Mouse (Mus musculus): ENCODE data around the gene Rock2. TPM values are rescaled to one million over a fixed set of nuclear protein-coding genes. Genes with fewer than 3 reads are reported as not detected.

Rock2 gene
- polyA plus RNA-seq, 1 experiment from 2014 or later: 19.6 TPM

DNA sequence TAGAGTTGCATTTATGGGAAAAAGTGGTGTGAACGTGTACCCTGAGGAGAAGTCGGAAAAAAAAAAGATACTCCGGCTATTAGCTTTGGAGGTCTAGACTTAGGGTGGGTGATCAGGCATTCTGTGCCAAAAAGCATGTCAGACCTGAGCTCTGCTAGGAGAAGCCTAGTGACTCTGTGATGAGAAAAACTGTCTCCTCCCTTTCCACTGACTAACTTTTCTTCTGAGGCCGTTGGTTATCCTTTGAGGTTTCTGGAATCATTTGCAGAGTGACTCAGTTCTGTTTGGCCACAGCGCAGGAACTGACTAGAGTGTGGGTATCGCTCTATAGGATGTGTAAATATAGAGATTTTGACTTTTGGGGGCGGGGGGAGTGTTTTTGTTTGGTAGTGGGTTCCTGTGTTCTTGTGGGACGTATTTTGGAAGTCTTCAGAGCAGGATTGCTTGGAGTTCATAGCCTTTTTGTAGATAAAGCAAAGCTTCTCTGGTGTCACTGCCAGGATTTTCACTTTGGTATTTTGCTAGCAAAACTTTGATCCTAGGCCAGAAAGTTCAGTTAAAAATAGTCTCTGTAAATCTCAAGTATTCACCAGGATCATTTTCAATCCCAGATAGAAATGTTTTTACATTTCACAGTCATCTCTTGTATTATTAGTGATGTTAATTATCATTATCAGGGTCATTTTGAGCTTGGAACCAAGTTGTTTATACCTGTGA, 1.5 kb downstream of the Rock2 start:
- no peaks in the 10 kb centered on the region for H3K9me3 ChIP-seq
- no peaks in the 10 kb centered on the region for H3K36me3 ChIP-seq
- H3K27ac ChIP-seq: peak overlapping the region; percentile 98
- 14% methylated on average over 8 of the region's 8 CpGs for WGBS
- no peak for DNase-seq (ENCODE audit: low spot score)
- peak overlapping the region; percentile 96 for H3K4me3 ChIP-seq
- H3K4me1 ChIP-seq: peaks cover 47% of the 10 kb centered on the region
- H3K27me3 ChIP-seq (ENCODE audit: insufficient read depth, poor library complexity, severe bottlenecking): no peaks in the 10 kb centered on the region

DNA sequence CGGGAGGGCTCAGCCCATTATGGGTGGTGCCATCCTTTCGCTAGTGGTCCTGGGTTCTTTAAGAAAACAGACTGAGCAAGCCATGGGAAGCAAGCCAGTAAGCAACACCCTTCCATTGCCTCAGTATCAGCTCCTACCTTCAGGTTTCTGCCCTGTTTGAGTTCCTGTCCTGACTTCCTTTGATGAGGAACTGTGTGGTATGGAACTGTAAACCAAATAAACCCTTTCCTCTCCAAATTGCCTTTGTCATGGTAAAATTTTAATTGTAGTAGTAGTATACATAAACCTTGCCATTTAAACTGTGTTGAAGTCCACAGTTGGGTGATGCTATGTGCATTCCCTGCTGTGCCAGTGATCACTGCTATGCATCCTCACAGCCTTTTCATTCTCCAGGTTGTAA, 2.5 kb downstream of the Rock2 start:
- H3K27ac ChIP-seq: no peak overlapping the region
- no peak overlapping the region for H3K4me3 ChIP-seq
- H3K36me3 ChIP-seq: no peaks in the 10 kb centered on the region
- no peaks in the 10 kb centered on the region for H3K27me3 ChIP-seq (ENCODE audit: insufficient read depth, poor library complexity, severe bottlenecking)
- no peaks in the 10 kb centered on the region for H3K9me3 ChIP-seq
- no peak for DNase-seq (ENCODE audit: low spot score)
- WGBS: 64% methylated on average over 2 of the region's 2 CpGs
- H3K4me1 ChIP-seq: peaks cover 49% of the 10 kb centered on the region

DNA sequence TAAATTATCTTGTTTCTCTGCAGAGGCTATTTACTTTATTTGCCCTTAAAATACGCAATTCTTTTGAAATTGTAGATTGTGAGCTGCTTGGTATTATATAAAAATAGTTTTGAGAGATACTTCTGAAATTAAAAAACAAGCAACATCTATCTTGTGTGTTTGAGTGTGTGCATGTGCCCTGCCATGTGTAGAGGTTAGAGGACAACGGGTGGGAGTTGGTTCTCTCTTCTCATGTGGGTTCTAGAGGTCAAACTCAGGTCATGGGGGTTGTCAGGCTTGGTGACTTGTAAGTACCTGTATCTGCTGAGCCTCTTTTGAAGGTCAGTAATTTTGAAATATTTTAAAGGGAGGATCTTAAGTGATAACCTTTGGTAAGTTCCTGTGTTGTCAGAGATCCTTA, 3.5 kb downstream of the Rock2 start:
- Histone ChIP-seq H3K4me1 (peaks cover 43% of the 10 kb centered on the region), H3K27ac (no peak overlapping the region), H3K4me3 (no peak overlapping the region)

GRCm38 (mm10) chr12:16898790-16899189, 4.1 kb downstream of the Rock2 start:
- Histone ChIP-seq H3K9me3 (no peaks in the 10 kb centered on the region), H3K4me3 (no peak overlapping the region), H3K27ac (no peak overlapping the region), H3K27me3 (ENCODE audit: insufficient read depth, poor library complexity, severe bottlenecking) (no peaks in the 10 kb centered on the region), H3K36me3 (0 out of 2 replicates have a peak, but pooled peaks cover 1% of the 10 kb centered on the region), H3K4me1 (peaks cover 38% of the 10 kb centered on the region)
- DNase-seq (ENCODE audit: low spot score): no peak

More for the DNA sequence above, 3.5 kb downstream of the Rock2 start:
- Histone ChIP-seq H3K27me3 (ENCODE audit: insufficient read depth, poor library complexity, severe bottlenecking) (no peaks in the 10 kb centered on the region), H3K9me3 (no peaks in the 10 kb centered on the region), H3K36me3 (no peaks in the 10 kb centered on the region)
- 47% methylated on average over 2 of the region's 2 CpGs for WGBS
- no peak for DNase-seq (ENCODE audit: low spot score)

GRCm38 (mm10) chr12:16900625-16901222, 6.0 kb downstream of the Rock2 start:
- Histone ChIP-seq H3K27me3 (ENCODE audit: insufficient read depth, poor library complexity, severe bottlenecking) (no peaks in the 10 kb centered on the region), H3K27ac (peak overlapping the region; percentile 56; the same call in 1 of the 2 replicates), H3K4me1 (peaks cover 31% of the 10 kb centered on the region), H3K4me3 (no peak overlapping the region), H3K36me3 (0 out of 2 replicates have a peak, but pooled peaks cover 3% of the 10 kb centered on the region), H3K9me3 (no peaks in the 10 kb centered on the region)
- WGBS: 59% methylated on average over 3 of the region's 3 CpGs
- no peak for DNase-seq (ENCODE audit: low spot score)

GRCm38 (mm10) chr12:16903949-16904635, 9.4 kb downstream of the Rock2 start:
- Histone ChIP-seq H3K27me3 (ENCODE audit: insufficient read depth, poor library complexity, severe bottlenecking) (no peaks in the 10 kb centered on the region), H3K4me1 (peaks cover 8% of the 10 kb centered on the region), H3K4me3 (no peak overlapping the region), H3K27ac (no peak overlapping the region), H3K9me3 (no peaks in the 10 kb centered on the region), H3K36me3 (0 out of 2 replicates have a peak, but pooled peaks cover 3% of the 10 kb centered on the region)
- 81% methylated on average over 2 of the region's 2 CpGs for WGBS
- DNase-seq (ENCODE audit: low spot score): no peak

- H3K27ac ChIP-seq: no peak overlapping the region
- DNase-seq (ENCODE audit: low spot score): no peak
- 92% methylated on average over 1 of the region's 1 CpGs for WGBS
- no peaks in the 10 kb centered on the region for H3K4me1 ChIP-seq
- no peaks in the 10 kb centered on the region for H3K9me3 ChIP-seq
- no peaks in the 10 kb centered on the region for H3K27me3 ChIP-seq (ENCODE audit: insufficient read depth, poor library complexity, severe bottlenecking)
- 0 out of 2 replicates have a peak, but pooled peaks cover 3% of the 10 kb centered on the region for H3K36me3 ChIP-seq
- no peak overlapping the region for H3K4me3 ChIP-seq
These were observed 12.7 kb downstream of the Rock2 start for GRCm38 (mm10) chr12:16907282-16907846.

GRCm38 (mm10) chr12:16907953-16908648, 13.4 kb downstream of the Rock2 start:
- Histone ChIP-seq H3K9me3 (no peaks in the 10 kb centered on the region), H3K27ac (no peak overlapping the region), H3K4me3 (no peak overlapping the region), H3K36me3 (0 out of 2 replicates have a peak, but pooled peaks cover 3% of the 10 kb centered on the region), H3K27me3 (ENCODE audit: insufficient read depth, poor library complexity, severe bottlenecking) (no peaks in the 10 kb centered on the region), H3K4me1 (no peaks in the 10 kb centered on the region)
- 95% methylated on average over 1 of the region's 1 CpGs for WGBS
- DNase-seq (ENCODE audit: low spot score): no peak

GRCm38 (mm10) chr12:16911524-16911923, 16.8 kb downstream of the Rock2 start:
- H3K27me3 ChIP-seq (ENCODE audit: insufficient read depth, poor library complexity, severe bottlenecking): no peaks in the 10 kb centered on the region
- no peaks in the 10 kb centered on the region for H3K36me3 ChIP-seq
- H3K4me3 ChIP-seq: no peak overlapping the region
- no peaks in the 10 kb centered on the region for H3K9me3 ChIP-seq
- 57% methylated on average over 2 of the region's 3 CpGs for WGBS
- DNase-seq (ENCODE audit: low spot score): no peak
- no peak overlapping the region for H3K27ac ChIP-seq
- no peaks in the 10 kb centered on the region for H3K4me1 ChIP-seq

DNA sequence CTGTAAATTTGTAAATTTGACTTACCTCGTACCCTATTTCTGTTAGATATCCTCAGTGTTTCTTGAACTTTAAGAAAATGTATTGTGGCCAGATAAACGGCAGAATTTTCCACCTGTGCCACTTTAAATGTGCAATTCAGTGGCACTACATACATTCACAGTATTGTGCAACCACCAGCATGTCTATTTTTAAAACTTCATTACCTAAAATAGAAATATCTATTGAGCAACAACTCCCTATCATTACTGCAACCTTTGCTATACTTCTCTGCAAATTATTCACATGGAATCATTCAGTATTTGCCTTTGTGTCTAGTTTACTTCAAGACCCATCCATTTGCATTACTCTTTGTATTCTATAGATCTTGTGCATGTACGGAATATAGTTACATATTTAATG, 17.9 kb downstream of the Rock2 start:
- H3K9me3 ChIP-seq: no peaks in the 10 kb centered on the region
- no peak overlapping the region for H3K27ac ChIP-seq
- H3K27me3 ChIP-seq (ENCODE audit: insufficient read depth, poor library complexity, severe bottlenecking): no peaks in the 10 kb centered on the region
- H3K36me3 ChIP-seq: no peaks in the 10 kb centered on the region
- WGBS: 84% methylated on average over 3 of the region's 3 CpGs
- DNase-seq (ENCODE audit: low spot score): no peak
- no peak overlapping the region for H3K4me3 ChIP-seq
- H3K4me1 ChIP-seq: no peaks in the 10 kb centered on the region

DNA sequence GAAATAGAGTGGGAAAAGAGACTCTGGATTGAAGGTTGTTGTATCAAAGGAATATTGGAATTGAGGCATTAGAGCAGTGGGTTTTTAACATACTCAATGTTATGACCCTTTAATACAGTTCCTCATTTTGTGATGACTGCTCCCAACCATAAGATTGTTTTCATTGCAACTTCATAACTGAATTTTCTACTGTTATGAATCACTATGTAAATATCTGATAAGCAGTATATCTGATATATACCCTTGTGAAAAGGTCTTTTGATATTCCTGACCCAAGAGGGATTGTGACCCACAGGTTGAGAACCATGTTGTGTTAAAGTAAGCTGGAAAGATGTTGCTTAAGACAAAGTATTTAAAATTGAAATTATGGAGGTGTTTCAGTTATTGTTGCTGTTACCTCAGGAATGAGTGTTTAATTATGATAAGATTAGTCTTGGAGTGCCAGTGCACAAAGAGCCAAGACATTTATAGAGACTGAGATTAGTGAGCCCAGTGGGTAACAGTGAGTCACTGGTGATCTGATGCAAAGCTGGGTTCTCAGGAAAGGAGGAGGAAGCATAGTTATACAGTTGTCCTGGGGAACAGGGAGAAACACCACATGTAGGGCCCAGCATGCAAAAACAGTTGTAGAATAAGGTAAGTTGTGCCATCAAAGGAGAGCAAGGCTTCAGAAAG, 25.6 kb downstream of the Rock2 start:
- DNase-seq (ENCODE audit: low spot score): no peak
- H3K4me3 ChIP-seq: no peak overlapping the region
- H3K36me3 ChIP-seq: 0 out of 2 replicates have a peak, but pooled peaks cover 2% of the 10 kb centered on the region
- no peaks in the 10 kb centered on the region for H3K9me3 ChIP-seq
- no peaks in the 10 kb centered on the region for H3K27me3 ChIP-seq (ENCODE audit: insufficient read depth, poor library complexity, severe bottlenecking)
- H3K4me1 ChIP-seq: no peaks in the 10 kb centered on the region
- H3K27ac ChIP-seq: no peak overlapping the region

GRCm38 (mm10) chr12:16927889-16928288, 33.2 kb downstream of the Rock2 start:
- no peak overlapping the region for H3K27ac ChIP-seq
- H3K36me3 ChIP-seq: peaks cover 36% of the 10 kb centered on the region
- no peak overlapping the region for H3K4me3 ChIP-seq
- H3K27me3 ChIP-seq (ENCODE audit: insufficient read depth, poor library complexity, severe bottlenecking): no peaks in the 10 kb centered on the region
- H3K4me1 ChIP-seq: no peaks in the 10 kb centered on the region
- H3K9me3 ChIP-seq: no peaks in the 10 kb centered on the region
- 92% methylated on average over 2 of the region's 2 CpGs for WGBS
- no peak for DNase-seq (ENCODE audit: low spot score)
